Mouse (Mus musculus): ENCODE results near the gene Gys2. TPM values are rescaled to one million over a fixed set of nuclear protein-coding genes. Genes with fewer than 3 reads are reported as not detected.

Gys2 gene
- polyA plus RNA-seq, 1 experiment from 2014 or later, result not detected

- H3K9me3 ChIP-seq (ENCODE audit: control insufficient read depth, low read length), result no peaks in the 10 kb centered on the region
- no peak overlapping the region for H3K9ac ChIP-seq (ENCODE audit: low read length)
- DNase-seq (ENCODE audit: low spot score) (no peak), ATAC-seq (ENCODE audit: insufficient number of reproducible peaks, low FRiP score, low TSS enrichment, low read depth) (no peak)
- H3K4me3 ChIP-seq (ENCODE audit: low read depth, low read length), result no peak overlapping the region
- H3K27ac ChIP-seq (replicated peaks; ENCODE audit: low read depth, low read length), result no peak overlapping the region
- 88% methylated on average over 7 of the region's 7 CpGs for WGBS
- H3K4me1 ChIP-seq (ENCODE audit: control insufficient read depth, insufficient read depth, low read length), result no peaks in the 10 kb centered on the region
- H3K36me3 ChIP-seq (ENCODE audit: control insufficient read depth, insufficient read depth, low read length), result no peaks in the 10 kb centered on the region
- no peak overlapping the region for H3K4me2 ChIP-seq (ENCODE audit: low read depth, severe bottlenecking)
- no peaks in the 10 kb centered on the region for H3K27me3 ChIP-seq (ENCODE audit: control insufficient read depth, insufficient read depth, low read length)
Measured at GRCm38 (mm10) chr6:142477239-142477638, 4.3 kb upstream of the Gys2 start.

GRCm38 (mm10) chr6:142471141-142471540, 1.8 kb downstream of the Gys2 start:
- H3K36me3 ChIP-seq (ENCODE audit: control insufficient read depth, insufficient read depth, low read length), result no peaks in the 10 kb centered on the region
- no peaks in the 10 kb centered on the region for H3K4me1 ChIP-seq (ENCODE audit: control insufficient read depth, insufficient read depth, low read length)
- H3K27me3 ChIP-seq (ENCODE audit: control insufficient read depth, insufficient read depth, low read length), result no peaks in the 10 kb centered on the region
- no peak overlapping the region for H3K9ac ChIP-seq (ENCODE audit: low read length)
- no peak overlapping the region for H3K4me2 ChIP-seq (ENCODE audit: low read depth, severe bottlenecking)
- ATAC-seq (ENCODE audit: insufficient number of reproducible peaks, low FRiP score, low TSS enrichment, low read depth), result no peak
- no peak overlapping the region for H3K4me3 ChIP-seq (ENCODE audit: low read depth, low read length)
- DNase-seq (ENCODE audit: low spot score), result no peak
- WGBS, result 89% methylated on average over 8 of the region's 8 CpGs
- H3K9me3 ChIP-seq (ENCODE audit: control insufficient read depth, low read length), result no peaks in the 10 kb centered on the region
- H3K27ac ChIP-seq (replicated peaks; ENCODE audit: low read depth, low read length), result no peak overlapping the region

GRCm38 (mm10) chr6:142469602-142470001, 3.3 kb downstream of the Gys2 start:
- 66% methylated on average over 4 of the region's 4 CpGs for WGBS
- Histone ChIP-seq H3K9me3 (ENCODE audit: control insufficient read depth, low read length) (no peaks in the 10 kb centered on the region), H3K27ac (replicated peaks; ENCODE audit: low read depth, low read length) (no peak overlapping the region), H3K4me1 (ENCODE audit: control insufficient read depth, insufficient read depth, low read length) (no peaks in the 10 kb centered on the region), H3K4me2 (ENCODE audit: low read depth, severe bottlenecking) (no peak overlapping the region), H3K9ac (ENCODE audit: low read length) (no peak overlapping the region), H3K36me3 (ENCODE audit: control insufficient read depth, insufficient read depth, low read length) (no peaks in the 10 kb centered on the region), H3K27me3 (ENCODE audit: control insufficient read depth, insufficient read depth, low read length) (no peaks in the 10 kb centered on the region), H3K4me3 (ENCODE audit: low read depth, low read length) (no peak overlapping the region)
- ATAC-seq (ENCODE audit: insufficient number of reproducible peaks, low FRiP score, low TSS enrichment, low read depth) (no peak), DNase-seq (ENCODE audit: low spot score) (no peak)

GRCm38 (mm10) chr6:142462194-142462593, 10.7 kb downstream of the Gys2 start:
- no peaks in the 10 kb centered on the region for H3K36me3 ChIP-seq (ENCODE audit: control insufficient read depth, insufficient read depth, low read length)
- H3K4me1 ChIP-seq (ENCODE audit: control insufficient read depth, insufficient read depth, low read length), result no peaks in the 10 kb centered on the region
- no peaks in the 10 kb centered on the region for H3K9me3 ChIP-seq (ENCODE audit: control insufficient read depth, low read length)
- no peak for DNase-seq (ENCODE audit: low spot score)
- no peak for ATAC-seq (ENCODE audit: insufficient number of reproducible peaks, low FRiP score, low TSS enrichment, low read depth)
- H3K4me2 ChIP-seq (ENCODE audit: low read depth, severe bottlenecking), result no peak overlapping the region
- H3K4me3 ChIP-seq (ENCODE audit: low read depth, low read length), result no peak overlapping the region
- H3K9ac ChIP-seq (ENCODE audit: low read length), result no peak overlapping the region
- H3K27ac ChIP-seq (replicated peaks; ENCODE audit: low read depth, low read length), result no peak overlapping the region
- no peaks in the 10 kb centered on the region for H3K27me3 ChIP-seq (ENCODE audit: control insufficient read depth, insufficient read depth, low read length)
- WGBS, result 65% methylated on average over 6 of the region's 6 CpGs

GRCm38 (mm10) chr6:142459017-142459678, 13.8 kb downstream of the Gys2 start:
- WGBS, result 79% methylated on average over 14 of the region's 14 CpGs
- H3K4me2 ChIP-seq (ENCODE audit: low read depth, severe bottlenecking), result no peak overlapping the region
- ATAC-seq (ENCODE audit: insufficient number of reproducible peaks, low FRiP score, low TSS enrichment, low read depth), result no peak

GRCm38 (mm10) chr6:142458010-142458409, 14.9 kb downstream of the Gys2 start:
- no peaks in the 10 kb centered on the region for H3K4me1 ChIP-seq (ENCODE audit: control insufficient read depth, insufficient read depth, low read length)
- no peak overlapping the region for H3K4me2 ChIP-seq (ENCODE audit: low read depth, severe bottlenecking)
- H3K27me3 ChIP-seq (ENCODE audit: control insufficient read depth, insufficient read depth, low read length), result no peaks in the 10 kb centered on the region
- H3K27ac ChIP-seq (replicated peaks; ENCODE audit: low read depth, low read length), result no peak overlapping the region
- no peak overlapping the region for H3K9ac ChIP-seq (ENCODE audit: low read length)
- H3K36me3 ChIP-seq (ENCODE audit: control insufficient read depth, insufficient read depth, low read length), result no peaks in the 10 kb centered on the region
- no peak overlapping the region for H3K4me3 ChIP-seq (ENCODE audit: low read depth, low read length)
- DNase-seq (ENCODE audit: low spot score) (no peak), ATAC-seq (ENCODE audit: insufficient number of reproducible peaks, low FRiP score, low TSS enrichment, low read depth) (no peak)
- H3K9me3 ChIP-seq (ENCODE audit: control insufficient read depth, low read length), result no peaks in the 10 kb centered on the region
- WGBS, result 53% methylated on average over 7 of the region's 7 CpGs

More at GRCm38 (mm10) chr6:142459017-142459678, 13.8 kb downstream of the Gys2 start:
- H3K27ac ChIP-seq (replicated peaks; ENCODE audit: low read depth, low read length), result no peak overlapping the region
- no peaks in the 10 kb centered on the region for H3K9me3 ChIP-seq (ENCODE audit: control insufficient read depth, low read length)
- no peak for DNase-seq (ENCODE audit: low spot score)
- H3K27me3 ChIP-seq (ENCODE audit: control insufficient read depth, insufficient read depth, low read length), result no peaks in the 10 kb centered on the region
- no peak overlapping the region for H3K9ac ChIP-seq (ENCODE audit: low read length)
- H3K36me3 ChIP-seq (ENCODE audit: control insufficient read depth, insufficient read depth, low read length), result no peaks in the 10 kb centered on the region
- H3K4me3 ChIP-seq (ENCODE audit: low read depth, low read length), result no peak overlapping the region
- no peaks in the 10 kb centered on the region for H3K4me1 ChIP-seq (ENCODE audit: control insufficient read depth, insufficient read depth, low read length)

GRCm38 (mm10) chr6:142455314-142455996, 17.5 kb downstream of the Gys2 start:
- Histone ChIP-seq H3K36me3 (ENCODE audit: control insufficient read depth, insufficient read depth, low read length) (no peaks in the 10 kb centered on the region), H3K4me2 (ENCODE audit: low read depth, severe bottlenecking) (no peak overlapping the region), H3K9ac (ENCODE audit: low read length) (no peak overlapping the region), H3K9me3 (ENCODE audit: control insufficient read depth, low read length) (no peaks in the 10 kb centered on the region), H3K27me3 (ENCODE audit: control insufficient read depth, insufficient read depth, low read length) (no peaks in the 10 kb centered on the region), H3K27ac (replicated peaks; ENCODE audit: low read depth, low read length) (no peak overlapping the region), H3K4me3 (ENCODE audit: low read depth, low read length) (no peak overlapping the region), H3K4me1 (ENCODE audit: control insufficient read depth, insufficient read depth, low read length) (no peaks in the 10 kb centered on the region)
- ATAC-seq (ENCODE audit: insufficient number of reproducible peaks, low FRiP score, low TSS enrichment, low read depth) (no peak), DNase-seq (ENCODE audit: low spot score) (no peak)
- WGBS, result 68% methylated on average over 7 of the region's 7 CpGs

GRCm38 (mm10) chr6:142453311-142453710, 19.6 kb downstream of the Gys2 start:
- H3K27ac ChIP-seq (replicated peaks; ENCODE audit: low read depth, low read length), result no peak overlapping the region
- DNase-seq (ENCODE audit: low spot score) (no peak), ATAC-seq (ENCODE audit: insufficient number of reproducible peaks, low FRiP score, low TSS enrichment, low read depth) (no peak)
- no peaks in the 10 kb centered on the region for H3K36me3 ChIP-seq (ENCODE audit: control insufficient read depth, insufficient read depth, low read length)
- no peak overlapping the region for H3K4me3 ChIP-seq (ENCODE audit: low read depth, low read length)
- H3K27me3 ChIP-seq (ENCODE audit: control insufficient read depth, insufficient read depth, low read length), result no peaks in the 10 kb centered on the region
- H3K9me3 ChIP-seq (ENCODE audit: control insufficient read depth, low read length), result no peaks in the 10 kb centered on the region
- no peak overlapping the region for H3K9ac ChIP-seq (ENCODE audit: low read length)
- 77% methylated on average over 2 of the region's 2 CpGs for WGBS
- no peak overlapping the region for H3K4me2 ChIP-seq (ENCODE audit: low read depth, severe bottlenecking)
- H3K4me1 ChIP-seq (ENCODE audit: control insufficient read depth, insufficient read depth, low read length), result no peaks in the 10 kb centered on the region

Data from limb, embryonic 11.5 days (tissue).